Mouse (Mus musculus): ENCODE measurements around the gene Plcl1.
A peak's percentile ranks its signal among the peaks of the same experiment; 100 is the strongest.

Plcl1 gene

GRCm38 (mm10) chr1:55405272-55406022, at the start of gene Plcl1:
TSS of gene Plcl1 (plus strand) at chr1:55405921.
- DNase-seq = peak; percentile 98

DNA sequence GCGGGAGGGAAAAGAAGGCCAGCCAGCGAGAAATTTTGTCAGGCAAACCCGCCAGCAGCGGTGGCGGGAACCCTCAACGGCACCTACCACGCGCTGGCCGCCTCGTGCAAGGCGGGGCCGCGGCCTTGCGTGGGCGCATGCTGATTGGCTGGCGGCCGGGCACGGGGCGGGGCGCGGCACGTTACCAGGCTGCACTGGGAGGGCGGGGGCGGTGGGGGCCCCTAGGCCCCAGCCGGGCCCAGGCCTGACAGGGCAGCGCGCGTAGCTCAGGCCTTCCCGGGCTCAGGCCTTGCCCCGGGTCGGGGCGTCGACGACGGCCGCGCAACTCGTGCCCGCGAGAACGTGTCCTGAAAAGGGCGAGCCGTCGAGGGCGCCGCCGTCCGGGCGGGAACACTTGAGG, 43.1 kb upstream of the Plcl1 start:
- DNase-seq = no peak

- DNase-seq = peak; percentile 38
Measured at GRCm38 (mm10) chr1:55363044-55363565, 42.6 kb upstream of the Plcl1 start, which contains the start of gene Boll. TSS of gene Boll (minus strand) at chr1:55363469.

- peak; percentile 6 for DNase-seq
Measured at GRCm38 (mm10) chr1:55363586-55363985, 42.1 kb upstream of the Plcl1 start.

- no peak for DNase-seq
Measured at GRCm38 (mm10) chr1:55372626-55373025, 33.1 kb upstream of the Plcl1 start.

DNA sequence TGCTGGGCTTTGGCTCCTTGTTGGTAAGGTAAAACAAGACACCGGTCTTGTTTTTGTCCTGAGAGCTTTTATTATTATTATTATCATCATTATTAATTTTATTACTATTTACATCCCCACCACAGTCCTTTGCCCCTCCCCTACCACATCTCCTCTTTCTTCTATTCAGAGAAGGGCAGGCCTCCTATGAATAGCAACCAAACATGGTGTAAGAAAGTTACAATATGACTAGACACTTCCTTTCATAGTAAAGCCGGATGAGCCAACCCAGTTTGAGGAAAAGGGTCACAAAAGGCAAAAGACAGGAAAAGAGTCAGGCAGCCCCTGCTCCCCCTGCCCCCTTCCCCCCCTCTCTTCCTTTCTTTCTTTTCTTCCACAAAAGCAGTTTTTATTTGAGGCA, 25.2 kb upstream of the Plcl1 start:
- no peak for DNase-seq

GRCm38 (mm10) chr1:55383114-55383773, 22.5 kb upstream of the Plcl1 start:
- peak; percentile 80 for DNase-seq

- peak; percentile 67 for DNase-seq
Measured at GRCm38 (mm10) chr1:55399891-55400290, 5.8 kb upstream of the Plcl1 start.

DNA sequence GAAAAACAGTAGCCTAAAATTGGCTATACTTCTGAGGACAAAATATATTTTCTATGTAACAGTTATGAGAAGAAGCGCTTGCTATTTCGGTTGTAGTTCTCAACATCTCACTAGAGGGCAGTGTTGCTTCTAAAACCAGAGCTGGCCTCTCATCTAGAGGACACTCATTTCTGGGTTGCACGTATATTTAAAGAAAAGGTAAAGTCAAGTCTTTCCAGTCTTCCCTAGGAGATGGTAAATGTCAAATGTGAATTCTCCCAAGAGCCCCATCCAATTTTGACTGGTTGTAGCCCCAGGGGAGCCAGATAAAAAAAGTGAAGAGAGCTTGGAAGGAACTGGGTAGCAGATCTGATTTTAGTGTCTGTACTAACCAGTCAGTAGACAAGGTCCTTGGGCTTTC, 1.3 kb upstream of the Plcl1 start:
- peak; percentile 77 for DNase-seq

DNA sequence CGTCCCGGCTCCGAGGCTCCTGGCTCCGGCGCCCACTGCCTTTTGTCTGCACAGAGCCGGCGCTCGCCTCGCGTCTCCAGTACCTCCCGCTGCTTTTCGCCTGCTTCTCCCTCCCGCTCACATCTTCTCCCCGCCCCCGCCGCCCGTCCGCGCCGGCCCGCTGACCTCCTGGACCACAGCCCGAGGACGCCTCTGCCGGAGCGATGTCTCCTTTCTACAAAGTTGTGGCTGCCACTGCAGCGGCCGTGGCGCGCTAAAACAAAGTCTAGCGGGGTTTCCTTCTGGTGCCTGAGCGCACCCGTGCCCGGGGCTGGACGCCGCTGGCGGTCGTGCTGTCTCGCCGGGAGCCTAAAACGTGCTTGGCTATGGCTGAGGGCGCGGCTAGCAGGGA, 297 bp downstream of the Plcl1 start:
- no peak for DNase-seq

- DNase-seq = peak; percentile 31
Measured at GRCm38 (mm10) chr1:55406531-55407375, 1.0 kb downstream of the Plcl1 start.

DNA sequence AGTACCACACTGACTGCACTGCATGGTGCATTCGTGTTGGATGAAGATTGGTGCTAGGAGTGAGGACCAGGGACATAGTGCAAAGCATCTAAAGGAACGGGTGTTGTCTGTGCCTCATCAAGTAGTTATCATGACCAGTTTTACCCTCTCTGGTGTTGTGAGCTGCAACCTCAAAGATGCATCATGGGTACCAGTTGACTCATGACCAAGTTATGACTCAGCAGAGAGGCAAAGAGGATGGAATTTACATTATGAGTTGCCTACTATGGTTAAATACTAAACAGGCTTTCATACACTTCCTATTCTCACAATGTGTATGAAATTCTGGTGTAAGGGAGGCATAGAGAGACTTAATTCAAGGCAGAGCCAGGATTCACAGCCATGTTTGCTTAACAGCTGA, 4.9 kb downstream of the Plcl1 start:
- DNase-seq = no peak

DNA sequence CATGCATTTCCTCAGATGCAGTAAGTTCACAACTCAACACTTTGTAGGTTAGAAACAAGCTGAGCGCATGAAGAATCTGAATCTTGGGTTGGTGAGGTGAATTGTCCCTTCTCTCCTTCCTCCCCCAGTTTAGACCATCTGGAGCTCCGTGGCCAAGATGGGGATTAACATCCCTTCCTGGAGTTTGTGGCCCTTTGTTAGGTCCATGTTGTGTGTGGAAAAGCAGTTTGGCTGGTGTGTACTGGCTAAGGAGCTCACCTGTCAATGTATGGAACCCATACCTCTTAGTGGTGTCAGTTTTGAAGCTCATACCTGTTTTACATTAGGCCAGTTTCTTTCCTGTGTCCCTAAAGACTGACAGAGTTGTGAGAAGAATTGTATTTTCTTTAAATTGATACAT, 5.4 kb downstream of the Plcl1 start:
- DNase-seq = no peak

GRCm38 (mm10) chr1:55412569-55412968, 6.8 kb downstream of the Plcl1 start:
- no peak for DNase-seq

DNA sequence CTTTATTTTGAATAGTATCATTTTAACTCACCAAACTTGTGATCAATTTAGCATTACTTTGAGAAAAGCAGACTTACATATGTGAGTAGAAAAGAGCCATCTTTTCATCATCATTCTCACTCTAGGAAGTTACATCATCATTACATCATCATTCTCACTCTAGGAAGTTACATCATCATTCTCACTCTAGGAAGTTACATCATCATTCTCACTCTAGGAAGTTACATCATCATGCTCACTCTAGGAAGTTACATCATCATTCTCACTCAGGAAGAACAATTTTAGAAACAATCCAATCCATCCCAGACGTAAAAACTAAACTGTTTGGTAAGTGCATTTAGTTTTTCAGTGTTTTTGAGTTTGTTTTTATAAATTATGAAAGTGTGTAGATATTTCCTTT, 7.8 kb downstream of the Plcl1 start:
- no peak for DNase-seq

DNA sequence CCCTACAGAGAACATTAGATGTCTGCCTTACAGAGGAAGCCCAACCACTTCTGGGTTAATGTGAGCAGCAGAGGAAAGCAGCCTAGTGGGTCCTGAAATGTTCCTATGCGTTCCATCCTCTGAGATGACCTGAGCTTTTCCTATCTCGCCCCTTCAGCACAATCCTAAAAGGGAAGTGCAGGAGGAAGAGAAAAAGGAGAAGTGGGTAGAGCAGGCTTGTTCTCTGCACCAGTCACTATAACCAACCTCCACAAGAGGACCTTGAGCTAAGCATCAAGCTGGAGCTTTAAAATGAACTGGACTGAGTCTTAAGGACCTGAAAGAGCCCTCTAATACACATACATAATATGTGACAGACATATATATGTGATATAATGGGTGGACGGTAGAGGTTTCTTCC, 13.2 kb downstream of the Plcl1 start:
- no peak for DNase-seq

GRCm38 (mm10) chr1:55427607-55428006, 21.9 kb downstream of the Plcl1 start:
- DNase-seq = no peak

GRCm38 (mm10) chr1:55429051-55429450, 23.3 kb downstream of the Plcl1 start:
- DNase-seq = no peak

DNA sequence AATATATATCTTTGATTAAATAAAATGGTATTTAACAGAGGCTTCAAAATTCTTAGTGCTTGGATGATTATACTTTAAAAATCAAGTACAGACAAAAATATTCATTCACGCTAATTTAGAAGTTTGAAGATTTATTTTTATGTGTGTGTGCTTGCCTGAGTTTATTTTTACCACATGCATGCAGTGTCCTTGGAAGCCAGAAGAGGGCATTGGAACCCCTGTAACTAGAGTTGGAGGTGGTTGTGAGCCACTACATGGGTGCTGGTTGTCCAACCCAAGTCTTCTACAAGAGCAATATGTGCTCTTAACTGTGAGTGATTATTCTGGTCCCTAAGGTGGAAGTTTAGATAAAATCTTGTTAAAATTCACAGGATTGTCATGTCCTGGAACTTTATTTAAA, 24.0 kb downstream of the Plcl1 start:
- DNase-seq = no peak

GRCm38 (mm10) chr1:55430587-55430986, 24.9 kb downstream of the Plcl1 start:
- DNase-seq = no peak

DNA sequence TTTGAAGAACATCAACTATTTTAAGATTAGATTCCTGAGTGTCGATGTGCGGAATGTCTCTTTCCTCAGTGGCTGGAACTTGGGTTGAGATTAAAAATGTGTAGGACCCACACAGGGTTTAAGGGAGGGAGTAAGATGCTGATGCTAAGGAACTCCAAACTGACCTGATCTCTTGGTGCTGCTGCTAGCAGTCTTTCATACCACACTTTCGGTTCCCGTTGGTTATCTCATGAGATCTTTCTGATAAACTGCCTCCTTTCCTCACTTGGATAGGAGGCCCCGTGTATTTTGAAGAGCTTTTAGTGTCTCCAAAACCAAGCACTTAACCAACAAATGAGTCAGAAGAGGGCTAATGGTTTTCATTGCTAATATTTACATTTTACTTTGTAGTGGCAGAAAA, 30.9 kb downstream of the Plcl1 start:
- no peak for DNase-seq

DNA sequence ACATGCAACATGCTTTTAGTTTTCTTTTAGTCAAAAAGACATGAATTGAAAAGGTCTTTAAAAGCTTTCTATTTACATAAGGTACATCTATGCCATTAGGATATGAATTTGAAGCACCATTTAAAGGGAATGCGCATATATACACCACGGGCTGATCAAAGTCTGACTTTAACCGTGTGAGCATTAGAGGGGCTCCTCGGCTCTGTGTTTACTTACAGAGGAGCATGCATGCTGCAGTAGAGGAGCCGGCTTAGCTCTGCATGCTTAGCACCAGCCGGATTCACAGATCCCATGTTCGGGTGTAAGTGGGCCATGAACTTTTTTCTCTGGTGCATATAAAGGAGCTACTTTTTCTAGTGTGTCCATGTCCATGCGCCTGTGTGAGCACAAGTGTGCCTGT, 31.4 kb downstream of the Plcl1 start:
- DNase-seq = no peak

GRCm38 (mm10) chr1:55438617-55439016, 32.9 kb downstream of the Plcl1 start:
- DNase-seq = no peak

Data from right cerebral cortex, adult 18-20 months (tissue).